Mouse (Mus musculus): ENCODE results near the gene Lrch1.

Lrch1 gene

DNA sequence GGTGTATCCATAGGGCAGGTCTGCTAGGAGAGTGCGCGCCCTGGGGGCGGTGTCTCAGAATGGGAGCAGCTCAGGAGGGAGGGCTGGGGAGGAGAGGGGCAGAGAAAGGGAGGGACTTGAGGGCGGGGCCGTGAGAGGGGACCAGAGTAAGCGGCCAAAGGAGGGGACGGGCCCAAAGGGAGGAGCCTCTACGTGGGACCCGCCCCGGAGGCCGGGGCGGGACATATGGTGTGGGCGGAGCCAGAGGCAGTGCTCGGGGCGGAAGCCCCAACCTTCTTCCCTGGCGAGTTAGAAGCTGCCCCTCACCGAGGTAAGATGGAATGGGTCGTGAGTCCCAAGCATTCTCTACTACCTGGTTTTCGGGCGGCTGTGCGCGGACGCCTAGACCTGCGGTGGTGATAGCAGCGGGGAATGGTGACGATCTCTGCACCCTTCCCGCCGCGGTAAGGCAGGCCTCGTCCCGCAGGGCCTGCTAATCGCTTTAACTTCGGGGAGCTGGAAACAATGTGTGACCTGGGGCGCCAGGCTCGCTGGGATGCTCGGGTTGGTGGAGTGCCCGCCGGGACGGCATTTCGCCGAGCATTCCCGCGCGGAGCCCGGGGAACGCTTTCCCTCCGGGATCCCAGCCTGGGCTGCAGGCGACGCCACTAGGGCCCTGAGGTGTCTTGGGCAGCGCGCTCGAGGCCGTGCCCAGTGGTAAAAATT, 215.4 kb downstream of the Lrch1 start, which contains the start of gene Esd:
TSS of gene Esd (plus strand) at position 219 of the 705 bp plus-strand sequence.
- DNase-seq (ENCODE audit: extremely low read depth, insufficient read length, low spot score), result peak; percentile 99

DNA sequence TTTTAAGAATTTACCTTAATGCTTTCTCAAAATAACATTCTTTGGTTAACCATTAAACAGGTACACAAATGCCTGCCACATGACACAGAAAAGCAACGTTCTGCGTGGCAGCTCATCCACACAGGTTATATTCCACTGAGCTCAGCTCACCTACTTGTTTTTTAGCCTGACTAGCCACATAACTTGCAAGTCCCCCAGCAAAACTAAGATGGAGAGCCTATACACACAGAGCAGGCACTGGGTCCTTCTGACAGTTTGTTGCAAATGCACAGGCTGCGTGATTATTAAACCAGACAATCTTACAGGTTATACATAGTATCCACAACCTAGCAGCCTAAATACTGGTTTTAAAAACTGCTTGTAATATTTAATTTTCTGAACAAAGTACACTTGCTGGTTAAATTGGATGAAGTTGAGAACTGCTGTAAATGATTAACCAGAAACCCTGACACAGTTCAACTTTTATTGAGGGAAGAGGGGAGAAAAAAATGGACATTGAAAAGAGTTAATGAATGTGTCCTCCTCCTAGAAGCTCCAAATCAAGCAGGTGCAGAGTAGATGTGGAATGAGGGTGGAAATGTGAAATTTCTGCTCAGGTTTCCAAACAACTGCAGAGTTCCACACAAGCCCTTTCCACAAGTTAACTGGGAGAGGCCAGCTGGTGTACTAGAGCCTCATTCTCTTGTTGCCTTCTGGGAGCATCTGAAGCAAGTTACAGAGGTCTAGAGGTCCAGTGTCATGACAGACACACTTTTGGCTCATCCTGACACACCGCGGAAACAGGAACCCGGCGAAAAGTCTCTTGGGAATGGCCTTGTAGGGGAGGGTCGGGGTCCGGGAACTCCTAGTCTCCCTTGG, 216.2 kb downstream of the Lrch1 start:
- no peak for DNase-seq (ENCODE audit: extremely low read depth, insufficient read length, low spot score)

DNA sequence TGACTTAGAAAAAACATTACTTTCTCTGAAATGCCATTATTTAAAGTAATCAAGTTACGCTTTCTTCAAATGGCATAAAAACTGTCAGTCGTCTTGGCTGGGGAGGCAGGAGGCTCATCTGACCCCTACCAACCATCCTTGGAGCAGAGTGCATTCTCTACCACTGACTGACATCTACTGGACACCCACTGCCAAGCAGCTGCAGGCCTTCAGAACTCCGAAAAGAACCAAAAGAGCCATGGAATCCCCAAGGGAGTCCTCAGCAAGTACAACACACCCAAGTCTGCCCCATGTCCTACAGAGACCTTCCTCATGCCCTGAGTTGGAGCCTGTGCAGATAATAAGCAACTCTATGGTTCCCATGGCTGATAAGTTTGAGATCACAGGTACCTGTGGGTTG, 224.1 kb downstream of the Lrch1 start:
- DNase-seq (ENCODE audit: extremely low read depth, insufficient read length, low spot score), result no peak

DNA sequence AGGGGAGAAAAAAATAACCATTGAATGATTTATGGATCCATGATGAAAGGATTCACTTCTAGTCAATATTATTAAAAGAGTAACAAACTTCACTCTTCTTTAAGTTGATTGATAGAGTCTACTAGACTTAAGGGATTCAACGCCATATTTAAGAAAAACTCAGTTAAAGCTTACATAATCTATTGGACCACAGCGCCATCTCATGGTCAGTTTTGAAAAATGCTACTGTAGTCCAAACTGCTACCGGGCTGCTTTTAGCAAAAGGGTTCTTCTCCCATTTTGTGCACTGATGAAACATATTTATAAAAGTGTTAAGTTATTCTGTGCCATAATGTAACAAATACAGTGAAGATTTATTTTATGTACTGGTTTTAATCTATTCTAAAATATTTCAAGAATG, 238.6 kb downstream of the Lrch1 start:
- no peak for DNase-seq (ENCODE audit: extremely low read depth, insufficient read length, low spot score)
